Comparison of ENCODE assay signal across 10 mouse cellular contexts in genomic region chr4:136895861-136896260, GRCm38 (mm10). TPM values are rescaled to one million over a fixed set of nuclear protein-coding genes. Genes with fewer than 3 reads are reported as not detected.
DNase-seq lines count a peak whose midpoint lies in the region; ATAC-seq and TF ChIP-seq lines count a peak whose summit lies in the region.
"Had no signal": no experiment of that assay in that cellular context is flagged by ENCODE, and none has a peak within 500 bp of the region (broad histone marks: within the 10 kb centered on the region; RNA-seq: fewer than 3 reads in every experiment).

No protein-coding gene starts in this region.

- no peak for ATAC-seq in forebrain, embryonic 16.5 days
- no peak for ATAC-seq in stomach, embryonic 15.5 days (ENCODE audit: insufficient read depth, low FRiP score, low read depth)
- no peak for ATAC-seq in stomach, postnatal 0 days (ENCODE audit: low FRiP score, low TSS enrichment)
- ATAC-seq in limb, embryonic 15.5 days (ENCODE audit: insufficient number of reproducible peaks, low FRiP score, low TSS enrichment, low read depth): no peak

- no peak for TF ChIP-seq CTCF in stomach, postnatal 0 days (IDR thresholded peaks at IDR 0.05; ENCODE audit: low read depth)
- no peak for TF ChIP-seq CTCF in cerebellum, adult 2 months (IDR thresholded peaks at IDR 0.05; ENCODE audit: borderline replicate concordance, insufficient read depth, low read depth, low read length)

- no peak for TF ChIP-seq EP300 in stomach, postnatal 0 days (optimal IDR thresholded peaks at IDR 0.05)

- no peak overlapping the region for H3K4me2 ChIP-seq in forebrain, embryonic 16.5 days (ENCODE audit: low read length)
- peak overlapping the region; percentile 25; the same call in 1 of the 2 replicates for H3K4me2 ChIP-seq in stomach, embryonic 15.5 days
- no peak overlapping the region for H3K4me2 ChIP-seq in stomach, postnatal 0 days (replicated peaks; ENCODE audit: low read depth)
- H3K4me2 ChIP-seq in limb, embryonic 15.5 days: 0 out of 2 replicates have a peak overlapping the region, but pooled peaks have one; percentile 4

- H3K4me3 ChIP-seq in forebrain, embryonic 10.5 days: peak overlapping the region; percentile 30
- H3K4me3 ChIP-seq in forebrain, embryonic 16.5 days (replicated peaks; ENCODE audit: low read length): no peak overlapping the region
- no peak overlapping the region for H3K4me3 ChIP-seq in stomach, embryonic 15.5 days (replicated peaks)
- H3K4me3 ChIP-seq in stomach, postnatal 0 days (ENCODE audit: low read depth, low read length): no peak overlapping the region
- no peak overlapping the region for H3K4me3 ChIP-seq in limb, embryonic 15.5 days
- no peak overlapping the region for H3K4me3 ChIP-seq in cerebellum, adult 2 months (replicated peaks; ENCODE audit: insufficient read depth, low read depth, low read length)

- peaks cover 64% of the 10 kb centered on the region for H3K27me3 ChIP-seq in forebrain, embryonic 10.5 days (ENCODE audit: poor library complexity, severe bottlenecking)
- peaks cover 20% of the 10 kb centered on the region for H3K27me3 ChIP-seq in forebrain, embryonic 16.5 days (replicated peaks; ENCODE audit: control insufficient read depth, insufficient read depth, low read length)
- H3K27me3 ChIP-seq in stomach, embryonic 15.5 days (replicated peaks): peaks cover 13% of the 10 kb centered on the region
- H3K27me3 ChIP-seq in stomach, postnatal 0 days (ENCODE audit: control insufficient read depth, insufficient read depth, low read length): no peaks in the 10 kb centered on the region
- H3K27me3 ChIP-seq in limb, embryonic 15.5 days: peaks cover 47% of the 10 kb centered on the region
- H3K27me3 ChIP-seq in cerebellum, adult 2 months (ENCODE audit: control insufficient read depth, insufficient read depth, low read length): no peaks in the 10 kb centered on the region

- no peak for TF ChIP-seq POLR2A in cerebellum, adult 2 months (IDR thresholded peaks at IDR 0.05; ENCODE audit: borderline replicate concordance, insufficient read depth, low read length)

- DNase-seq in forebrain, embryonic 10.5 days (ENCODE audit: extremely low spot score, low spot score): no peak
- no peak for DNase-seq in stomach, postnatal 0 days (ENCODE audit: low spot score)
- DNase-seq in layer of hippocampus, adult 8-10 months (ENCODE audit: low spot score in 2 of 2): no peak
- no peak for DNase-seq in cerebellum, adult 2 months
- no peak for DNase-seq in right cerebral cortex, postnatal 4 days
- DNase-seq: lung, postnatal 10 days; thymus, postnatal 36 days had no signal

- H3K9me3 ChIP-seq in forebrain, embryonic 10.5 days: no peaks in the 10 kb centered on the region
- H3K9me3 ChIP-seq in forebrain, embryonic 16.5 days (ENCODE audit: control insufficient read depth, low read length): no peaks in the 10 kb centered on the region
- no peaks in the 10 kb centered on the region for H3K9me3 ChIP-seq in stomach, embryonic 15.5 days
- H3K9me3 ChIP-seq in stomach, postnatal 0 days (ENCODE audit: control insufficient read depth, low read length): no peaks in the 10 kb centered on the region
- no peaks in the 10 kb centered on the region for H3K9me3 ChIP-seq in limb, embryonic 15.5 days

- 5% methylated on average over 15 of the region's 15 CpGs for WGBS in forebrain, embryonic 10.5 days
- WGBS in forebrain, embryonic 16.5 days: 2% methylated on average over 14 of the region's 15 CpGs
- 5% methylated on average over 14 of the region's 15 CpGs for WGBS in stomach, embryonic 15.5 days
- 12% methylated on average over 15 of the region's 15 CpGs for WGBS in stomach, postnatal 0 days
- 5% methylated on average over 15 of the region's 15 CpGs for WGBS in limb, embryonic 15.5 days
- WGBS in cerebellum, adult 2 months: 6% methylated on average over 15 of the region's 15 CpGs

- peaks cover 26% of the 10 kb centered on the region for H3K4me1 ChIP-seq in forebrain, embryonic 10.5 days
- H3K4me1 ChIP-seq in forebrain, embryonic 16.5 days (replicated peaks; ENCODE audit: control insufficient read depth, insufficient read depth, low read length): peaks cover 4% of the 10 kb centered on the region; the same call in 1 of the 2 replicates
- H3K4me1 ChIP-seq in stomach, embryonic 15.5 days: peaks cover 19% of the 10 kb centered on the region; the same call in 1 of the 2 replicates
- H3K4me1 ChIP-seq in stomach, postnatal 0 days (replicated peaks; ENCODE audit: control insufficient read depth, insufficient read depth): no peaks in the 10 kb centered on the region
- H3K4me1 ChIP-seq in limb, embryonic 15.5 days: peaks cover 8% of the 10 kb centered on the region; the same call in 1 of the 2 replicates
- H3K4me1 ChIP-seq in cerebellum, adult 2 months (ENCODE audit: control insufficient read depth, insufficient read depth, low read length): no peaks in the 10 kb centered on the region

- H3K27ac ChIP-seq in forebrain, embryonic 10.5 days: no peak overlapping the region
- no peak overlapping the region for H3K27ac ChIP-seq in forebrain, embryonic 16.5 days (ENCODE audit: low read length)
- H3K27ac ChIP-seq in stomach, embryonic 15.5 days: no peak overlapping the region
- no peak overlapping the region for H3K27ac ChIP-seq in stomach, postnatal 0 days (replicated peaks)
- H3K27ac ChIP-seq in limb, embryonic 15.5 days: no peak overlapping the region
- H3K27ac ChIP-seq in cerebellum, adult 2 months (ENCODE audit: insufficient read depth, low read length): no peak overlapping the region

- H3K9ac ChIP-seq in forebrain, embryonic 16.5 days (replicated peaks; ENCODE audit: low read depth, low read length): no peak overlapping the region
- H3K9ac ChIP-seq in stomach, embryonic 15.5 days: no peak overlapping the region
- no peak overlapping the region for H3K9ac ChIP-seq in stomach, postnatal 0 days (ENCODE audit: low read length)
- H3K9ac ChIP-seq in limb, embryonic 15.5 days: no peak overlapping the region

- H3K36me3 ChIP-seq in forebrain, embryonic 10.5 days (replicated peaks): no peaks in the 10 kb centered on the region
- H3K36me3 ChIP-seq in forebrain, embryonic 16.5 days (ENCODE audit: control insufficient read depth, insufficient read depth): no peaks in the 10 kb centered on the region
- H3K36me3 ChIP-seq in stomach, embryonic 15.5 days: no peaks in the 10 kb centered on the region
- no peaks in the 10 kb centered on the region for H3K36me3 ChIP-seq in stomach, postnatal 0 days (ENCODE audit: control insufficient read depth, insufficient read depth, low read length)
- H3K36me3 ChIP-seq in limb, embryonic 15.5 days: no peaks in the 10 kb centered on the region

RNA-seq across cellular contexts. Expression of gene C1qa, which starts 2.7 kb away (rescaled TPM):
- 4.5 TPM in 2 replicates for polyA plus RNA-seq in forebrain, embryonic 10.5 days (2016; fragmentation: Nextera tagmentation; extraction: Ambion mirVana)
- 16.8 and 24.6 TPM in 2 replicates for polyA plus RNA-seq in forebrain, embryonic 16.5 days (2015; fragmentation: Nextera tagmentation; extraction: Ambion mirVana)
- 54.3 and 70.7 TPM in 2 replicates for polyA plus RNA-seq in stomach, embryonic 15.5 days (2015; fragmentation: Nextera tagmentation; extraction: Ambion mirVana)
- 49.7 and 53.0 TPM in 2 replicates for polyA plus RNA-seq in stomach, postnatal 0 days (2015; fragmentation: Nextera tagmentation; extraction: Ambion mirVana)
- 46.1 and 53.7 TPM in 2 replicates for polyA plus RNA-seq in limb, embryonic 15.5 days (2015; fragmentation: Nextera tagmentation; extraction: Ambion mirVana)
- total RNA-seq in layer of hippocampus, adult 8-10 months (2022): 100 to 1,000 TPM in 2 of 4 experiments, 10 to 100 TPM in 2; 45.5 to 340 (median 144) TPM
- polyA plus RNA-seq in cerebellum, adult 2 months (2012; rRNA removed): 30.2 and 34.0 TPM in 2 replicates

RNA-seq across cellular contexts. Expression of gene C1qc, which starts 3.0 kb away (rescaled TPM):
- 5.0 and 6.9 TPM in 2 replicates for polyA plus RNA-seq in forebrain, embryonic 10.5 days (2016; fragmentation: Nextera tagmentation; extraction: Ambion mirVana)
- 13.9 and 17.6 TPM in 2 replicates for polyA plus RNA-seq in forebrain, embryonic 16.5 days (2015; fragmentation: Nextera tagmentation; extraction: Ambion mirVana)
- 34.2 and 37.5 TPM in 2 replicates for polyA plus RNA-seq in stomach, embryonic 15.5 days (2015; fragmentation: Nextera tagmentation; extraction: Ambion mirVana)
- 48.6 and 49.4 TPM in 2 replicates for polyA plus RNA-seq in stomach, postnatal 0 days (2015; fragmentation: Nextera tagmentation; extraction: Ambion mirVana)
- 34.8 and 47.1 TPM in 2 replicates for polyA plus RNA-seq in limb, embryonic 15.5 days (2015; fragmentation: Nextera tagmentation; extraction: Ambion mirVana)
- 100 to 1,000 TPM in 2 of 4 experiments, 10 to 100 TPM in 2; 28.3 to 233 (median 108) TPM for total RNA-seq in layer of hippocampus, adult 8-10 months (2022)
- polyA plus RNA-seq in cerebellum, adult 2 months (2012; rRNA removed): 26.6 and 28.6 TPM in 2 replicates

RNA-seq across cellular contexts. Expression of gene C1qb, which starts 9.9 kb away (rescaled TPM):
- polyA plus RNA-seq in forebrain, embryonic 10.5 days (2016; fragmentation: Nextera tagmentation; extraction: Ambion mirVana): 15.1 and 15.5 TPM in 2 replicates
- 24.1 and 32.0 TPM in 2 replicates for polyA plus RNA-seq in forebrain, embryonic 16.5 days (2015; fragmentation: Nextera tagmentation; extraction: Ambion mirVana)
- 62.4 and 62.8 TPM in 2 replicates for polyA plus RNA-seq in stomach, embryonic 15.5 days (2015; fragmentation: Nextera tagmentation; extraction: Ambion mirVana)
- 79.6 and 80.6 TPM in 2 replicates for polyA plus RNA-seq in stomach, postnatal 0 days (2015; fragmentation: Nextera tagmentation; extraction: Ambion mirVana)
- 75.5 and 83.3 TPM in 2 replicates for polyA plus RNA-seq in limb, embryonic 15.5 days (2015; fragmentation: Nextera tagmentation; extraction: Ambion mirVana)
- 100 to 1,000 TPM in 2 of 4 experiments, 10 to 100 TPM in 2; 48.7 to 305 (median 140) TPM for total RNA-seq in layer of hippocampus, adult 8-10 months (2022)
- 41.8 and 46.8 TPM in 2 replicates for polyA plus RNA-seq in cerebellum, adult 2 months (2012; rRNA removed)

Comparison
In these comparisons a context has a peak if more than half of its experiments do, and no peak if none do; other contexts are left out.
1. H3K4me2 ChIP-seq: peak in stomach, embryonic 15.5 days (single experiment) and limb, embryonic 15.5 days (single experiment); none in forebrain, embryonic 16.5 days (single experiment) and stomach, postnatal 0 days (single experiment).